Mouse (Mus musculus): Measurements from ENCODE around the gene Hist1h2be. TPM values are rescaled to one million over a fixed set of nuclear protein-coding genes. Genes with fewer than 3 reads are reported as not detected.

Gene Hist1h2be
- 7.7 and 11.7 TPM in 2 replicates for total RNA-seq (2015)
- total RNA-seq (2017): 85.8 and 90.5 TPM in 2 replicates

- peak; percentile 56 for ATAC-seq (replicated peaks; ENCODE audit: poor library complexity)
Observed at GRCm38 (mm10) chr13:23620733-23621531, at the start of gene Hist1h2be. Gene Hist1h2be, minus strand, starts transcription at chr13:23621124.

GRCm38 (mm10) chr13:23662536-23662935, 41.6 kb upstream of the Hist1h2be start:
- ATAC-seq (replicated peaks; ENCODE audit: poor library complexity): no peak

GRCm38 (mm10) chr13:23659636-23660366, 38.9 kb upstream of the Hist1h2be start:
- ATAC-seq (replicated peaks; ENCODE audit: poor library complexity): no peak

GRCm38 (mm10) chr13:23630653-23631052, 9.7 kb upstream of the Hist1h2be start:
- ATAC-seq (replicated peaks; ENCODE audit: poor library complexity): peak; percentile 89

GRCm38 (mm10) chr13:23622861-23623450, 2.0 kb upstream of the Hist1h2be start:
- no peak for ATAC-seq (replicated peaks; ENCODE audit: poor library complexity)

GRCm38 (mm10) chr13:23622175-23622671, 1.3 kb upstream of the Hist1h2be start, which contains the start of gene Hist1h1e:
Gene Hist1h1e, minus strand, starts transcription at chr13:23622558.
- peak; percentile 56 for ATAC-seq (replicated peaks; ENCODE audit: poor library complexity)

GRCm38 (mm10) chr13:23621532-23622174, 729 bp upstream of the Hist1h2be start:
- peak; percentile 65 for ATAC-seq (replicated peaks; ENCODE audit: poor library complexity)

- no peak for ATAC-seq (replicated peaks; ENCODE audit: poor library complexity)
Observed at GRCm38 (mm10) chr13:23620056-23620732, 730 bp downstream of the Hist1h2be start.

GRCm38 (mm10) chr13:23611638-23612037, 9.3 kb downstream of the Hist1h2be start:
- ATAC-seq (replicated peaks; ENCODE audit: poor library complexity): no peak

- no peak for ATAC-seq (replicated peaks; ENCODE audit: poor library complexity)
Observed at GRCm38 (mm10) chr13:23610393-23610792, 10.5 kb downstream of the Hist1h2be start.

- ATAC-seq (replicated peaks; ENCODE audit: poor library complexity): no peak
Observed at GRCm38 (mm10) chr13:23609844-23610243, 11.1 kb downstream of the Hist1h2be start.

- ATAC-seq (replicated peaks; ENCODE audit: poor library complexity): peak; percentile 92
Observed at GRCm38 (mm10) chr13:23609209-23609608, 11.7 kb downstream of the Hist1h2be start.

- ATAC-seq (replicated peaks; ENCODE audit: poor library complexity): no peak
Observed at GRCm38 (mm10) chr13:23605052-23605451, 15.9 kb downstream of the Hist1h2be start.

GRCm38 (mm10) chr13:23604452-23604851, 16.5 kb downstream of the Hist1h2be start:
- no peak for ATAC-seq (replicated peaks; ENCODE audit: poor library complexity)

- no peak for ATAC-seq (replicated peaks; ENCODE audit: poor library complexity)
Observed at GRCm38 (mm10) chr13:23603182-23603699, 17.7 kb downstream of the Hist1h2be start.

- ATAC-seq (replicated peaks; ENCODE audit: poor library complexity): peak; percentile 73
Observed at GRCm38 (mm10) chr13:23597957-23598356, 23.0 kb downstream of the Hist1h2be start.

GRCm38 (mm10) chr13:23595622-23596372, 25.1 kb downstream of the Hist1h2be start:
- peak; percentile 88 for ATAC-seq (replicated peaks; ENCODE audit: poor library complexity)

GRCm38 (mm10) chr13:23595185-23595584, 25.7 kb downstream of the Hist1h2be start:
- no peak for ATAC-seq (replicated peaks; ENCODE audit: poor library complexity)

Measured in megakaryocyte progenitor cell, adult 5-6 weeks (primary cell).